Mouse (Mus musculus) lung, postnatal 0 days (tissue): Measurements from ENCODE around the gene Polrmt. TPM values are rescaled to one million over a fixed set of nuclear protein-coding genes. Genes with fewer than 3 reads are reported as not detected.

Source experiments
- ATAC-seq: fragments of 200-750 bp; cut with Nextera tagmentation; 2 replicates; pipeline ENCODE4 v1.8.0; 2017; ENCODE audit warnings: moderate library complexity
- DNase-seq: peaks from one replicate; pipeline ENCODE4 v3.0.0-alpha.2; 2016; ENCODE audit warnings: low spot score
- H3K27ac ChIP-seq: fragments of 300-500 bp; sonication (generic); 2 replicates; pipeline ENCODE4 v1.5.1; 2014; ENCODE audit warnings: antibody characterized with exemption, mild to moderate bottlenecking, low read length, mixed read lengths
- H3K27me3 ChIP-seq: fragments of 300-500 bp; sonication (generic); replicated peaks from 2 replicates; pipeline ENCODE4 v1.6.1; 2014; ENCODE audit warnings: low read length, mixed read lengths; ENCODE audit not compliant: insufficient read depth
- H3K36me3 ChIP-seq: fragments of 300-500 bp; sonication (generic); 2 replicates; pipeline ENCODE4 v1.6.1; 2014; ENCODE audit warnings: low read length, mixed read lengths; ENCODE audit not compliant: insufficient read depth
- H3K4me1 ChIP-seq: fragments of 300-500 bp; sonication (generic); 2 replicates; pipeline ENCODE4 v1.6.1; 2014; ENCODE audit warnings: antibody characterized with exemption, low read depth, low read length, mixed read lengths; ENCODE audit not compliant: insufficient read depth
- H3K4me2 ChIP-seq: fragments of 300-500 bp; sonication (generic); replicated peaks from 2 replicates; pipeline ENCODE4 v1.6.1; 2014; ENCODE audit warnings: low read depth, mild to moderate bottlenecking, low read length, moderate library complexity, mixed read lengths
- H3K4me3 ChIP-seq: fragments of 300-500 bp; sonication (generic); 2 replicates; pipeline ENCODE4 v1.5.1; 2014; ENCODE audit warnings: low read depth, low read length
- H3K9ac ChIP-seq: fragments of 300-500 bp; sonication (generic); replicated peaks from 2 replicates; pipeline ENCODE4 v1.6.1; 2014; ENCODE audit warnings: low read depth, mild to moderate bottlenecking
- H3K9me3 ChIP-seq: fragments of 300-500 bp; sonication (generic); 2 replicates; pipeline ENCODE4 v1.6.1; 2016; ENCODE audit warnings: low read length, mixed read lengths
- CTCF ChIP-seq: IDR thresholded peaks from 2 replicates; pipeline ENCODE4 v1.5.1; 2016; ENCODE audit warnings: antibody characterized with exemption, mild to moderate bottlenecking
- EP300 ChIP-seq: IDR thresholded peaks from 2 replicates; pipeline ENCODE4 v1.6.1; 2016; ENCODE audit warnings: antibody characterized with exemption, mild to moderate bottlenecking, control low read depth
- WGBS: fragments of 180-500 bp; shearing (Covaris S2); extraction: QIAGEN DNeasy Blood & Tissue Kit; methylation state at CpG from one replicate; pipeline ENCODE4 v1.1.7; 2014; 5-methylcytosine and 5-hydroxymethylcytosine counted together
- polyA plus RNA-seq: library from polyadenylated mRNA; unstranded; fragments of >200 nt; fragmentation: Nextera tagmentation; extraction: Ambion mirVana; gene quantifications from 2 replicates; pipeline ENCODE4 v1.2.1, GENCODE M21; 2015

The Polrmt gene
- polyA plus RNA-seq, 1 experiment from 2014 or later, result 22.4 TPM

DNA sequence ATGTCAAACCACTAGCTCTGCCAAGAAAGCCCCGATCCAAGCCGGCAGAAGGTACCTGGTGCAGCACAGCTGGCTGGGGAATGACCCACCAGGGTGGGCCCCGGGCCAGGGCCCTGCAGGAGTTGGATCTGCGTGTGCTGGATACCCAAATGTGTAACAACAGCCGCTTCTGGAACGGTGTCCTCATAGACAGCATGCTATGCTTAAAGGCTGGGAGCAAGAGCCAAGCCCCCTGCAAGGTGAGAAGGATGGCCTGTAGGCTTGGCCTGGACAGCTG is 52.1 kb downstream of the Polrmt start:
- no peak overlapping the region for H3K27ac ChIP-seq
- DNase-seq (no peak), ATAC-seq (no peak)
- no peak overlapping the region for H3K4me2 ChIP-seq
- 78% methylated on average over 6 of the region's 6 CpGs for WGBS
- no peak for TF ChIP-seq EP300
- no peak for TF ChIP-seq CTCF
- H3K4me3 ChIP-seq, result no peak overlapping the region
- H3K36me3 ChIP-seq, result no peaks in the 10 kb centered on the region
- no peaks in the 10 kb centered on the region for H3K9me3 ChIP-seq
- peaks cover 19% of the 10 kb centered on the region; the same call in 1 of the 2 replicates for H3K4me1 ChIP-seq
- H3K27me3 ChIP-seq, result no peaks in the 10 kb centered on the region
- H3K9ac ChIP-seq, result no peak overlapping the region

DNA sequence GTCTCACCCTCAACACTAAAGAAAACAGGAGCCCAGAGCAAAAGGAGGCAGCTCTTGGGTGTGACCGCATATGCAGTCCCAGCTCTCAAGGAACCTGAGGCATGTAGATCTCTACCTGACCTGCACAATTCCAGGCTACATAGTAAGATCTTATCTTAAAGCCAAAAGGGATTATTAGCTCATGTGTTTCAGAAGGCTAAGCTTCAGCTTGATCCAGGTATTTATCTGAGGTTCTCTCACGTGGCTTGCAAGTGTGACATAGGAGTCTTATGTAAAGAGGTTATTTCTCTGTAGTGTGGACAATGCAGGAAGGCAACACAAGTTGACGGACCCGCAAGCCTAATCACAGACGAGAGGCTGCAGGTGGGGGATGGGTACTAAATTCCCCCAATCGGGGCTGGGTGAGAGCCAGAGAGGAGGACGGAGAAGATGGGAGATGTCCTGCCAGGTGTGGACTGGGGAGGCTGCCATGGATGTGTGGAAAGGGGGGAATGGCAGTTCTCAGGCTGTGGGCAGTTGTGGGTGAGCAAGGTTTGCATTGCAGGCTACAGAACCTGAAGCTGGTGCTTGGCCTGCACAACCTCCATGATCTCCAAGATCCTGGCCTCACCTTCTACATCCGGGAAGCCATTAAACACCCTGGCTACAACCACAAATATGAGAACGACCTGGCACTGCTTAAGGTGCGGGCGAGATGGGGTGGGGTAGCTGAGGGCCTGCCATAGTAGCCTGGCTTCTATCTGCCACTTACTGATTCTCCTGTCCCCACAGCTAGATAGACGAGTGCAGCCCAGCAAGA is 52.6 kb downstream of the Polrmt start:
- Histone ChIP-seq H3K4me3 (no peak overlapping the region), H3K4me2 (no peak overlapping the region), H3K9ac (no peak overlapping the region), H3K4me1 (peaks cover 18% of the 10 kb centered on the region; the same call in 1 of the 2 replicates), H3K36me3 (no peaks in the 10 kb centered on the region), H3K27me3 (no peaks in the 10 kb centered on the region), H3K9me3 (no peaks in the 10 kb centered on the region), H3K27ac (no peak overlapping the region)
- ATAC-seq (no peak), DNase-seq (no peak)
- 56% methylated on average over 12 of the region's 12 CpGs for WGBS
- no peak for TF ChIP-seq EP300
- no peak for TF ChIP-seq CTCF

DNA sequence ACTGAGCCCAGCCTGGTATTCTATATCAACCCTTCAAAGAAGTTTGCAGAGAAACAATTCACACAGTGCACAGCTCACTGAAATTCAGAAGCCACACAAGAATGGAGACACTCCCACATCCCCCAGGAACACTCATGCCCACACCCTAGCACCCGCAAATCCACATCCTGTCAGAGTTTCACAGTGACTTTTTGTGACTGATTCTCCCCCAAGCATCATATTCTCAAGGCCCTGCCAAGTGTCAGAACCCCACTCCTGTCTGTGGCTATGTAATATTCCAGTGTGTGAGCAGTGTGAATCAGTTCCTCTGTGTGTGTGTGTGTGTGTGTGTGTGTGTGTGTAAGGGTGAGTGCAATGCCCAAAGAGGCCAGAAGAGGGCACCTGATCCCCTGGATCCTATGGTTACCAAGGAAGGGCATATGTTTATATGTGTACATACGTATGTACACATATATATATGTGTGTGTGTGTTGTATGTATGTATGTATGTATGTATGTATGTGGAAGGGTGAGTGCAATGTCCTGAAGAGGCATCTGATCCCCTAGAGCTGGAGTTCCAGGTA is 54.3 kb downstream of the Polrmt start:
- TF ChIP-seq EP300 (no peak), CTCF (peak; percentile 35)
- ATAC-seq (no peak), DNase-seq (no peak)
- Histone ChIP-seq H3K4me2 (no peak overlapping the region), H3K4me1 (peaks cover 8% of the 10 kb centered on the region; the same call in 1 of the 2 replicates), H3K4me3 (no peak overlapping the region), H3K27me3 (no peaks in the 10 kb centered on the region), H3K9ac (no peak overlapping the region), H3K27ac (no peak overlapping the region), H3K36me3 (peaks cover 12% of the 10 kb centered on the region), H3K9me3 (no peaks in the 10 kb centered on the region)
- WGBS, result 98% methylated on average over 2 of the region's 2 CpGs

DNA sequence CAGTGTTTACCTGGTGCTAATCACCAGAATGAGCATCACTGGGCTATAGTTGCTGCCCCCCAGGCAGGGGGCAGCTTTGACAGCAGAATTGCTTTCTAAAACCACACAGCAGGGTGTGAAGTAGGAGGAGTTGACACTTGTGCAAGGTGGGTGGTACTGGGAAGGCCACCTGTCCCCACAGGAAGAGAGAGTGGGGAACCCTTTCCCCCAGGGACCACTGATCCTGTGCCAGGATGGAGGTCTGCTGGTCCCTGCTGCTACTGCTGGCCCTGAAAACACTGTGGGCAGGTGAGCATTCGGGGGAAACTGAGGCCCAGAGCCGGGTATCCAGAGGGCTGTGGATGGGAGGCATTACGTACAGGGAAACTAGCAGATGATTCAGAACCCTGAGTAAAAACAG is 57.2 kb downstream of the Polrmt start:
- peaks cover 35% of the 10 kb centered on the region for H3K36me3 ChIP-seq
- no peak overlapping the region for H3K4me3 ChIP-seq
- ATAC-seq (no peak), DNase-seq (no peak)
- no peak overlapping the region for H3K27ac ChIP-seq
- no peaks in the 10 kb centered on the region for H3K9me3 ChIP-seq
- H3K4me1 ChIP-seq, result no peaks in the 10 kb centered on the region
- 92% methylated on average over 3 of the region's 3 CpGs for WGBS
- no peak for TF ChIP-seq CTCF
- TF ChIP-seq EP300, result no peak
- no peaks in the 10 kb centered on the region for H3K27me3 ChIP-seq
- H3K9ac ChIP-seq, result no peak overlapping the region
- H3K4me2 ChIP-seq, result no peak overlapping the region

DNA sequence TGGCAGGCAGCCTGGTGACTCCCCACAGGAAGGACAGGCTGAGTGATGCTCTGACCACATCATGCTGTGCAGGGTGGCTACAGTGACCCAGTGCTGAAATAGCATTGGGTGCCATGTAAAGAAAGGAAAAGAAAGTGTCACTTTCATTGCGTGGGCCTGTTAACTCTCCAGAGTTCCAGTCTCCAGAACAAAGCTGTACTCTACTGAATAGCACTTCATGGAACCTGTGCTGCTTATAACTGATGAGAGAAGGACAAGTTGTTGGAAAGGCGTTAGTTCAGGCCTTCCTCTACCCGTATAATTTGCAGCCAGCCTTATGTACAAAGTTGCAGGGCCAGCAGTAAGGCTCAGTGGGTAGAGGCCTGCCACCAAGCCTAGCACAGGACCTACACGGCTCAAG is 57.7 kb downstream of the Polrmt start, which contains the start of gene Gzmm:
Gene Gzmm, plus strand, starts transcription at position 301 of the 400 bp plus-strand sequence.
- H3K4me1 ChIP-seq, result peaks cover 2% of the 10 kb centered on the region; the same call in 1 of the 2 replicates
- DNase-seq (no peak), ATAC-seq (no peak)
- H3K27me3 ChIP-seq, result no peaks in the 10 kb centered on the region
- TF ChIP-seq EP300, result no peak
- TF ChIP-seq CTCF, result no peak
- H3K27ac ChIP-seq, result no peak within 1 kb of the TSS
- H3K4me3 ChIP-seq, result no peak within 1 kb of the TSS
- H3K9ac ChIP-seq, result no peak within 1 kb of the TSS
- WGBS, result 85% methylated on average over 4 of the region's 4 CpGs
- peaks cover 35% of the 10 kb centered on the region for H3K36me3 ChIP-seq
- H3K9me3 ChIP-seq, result no peaks in the 10 kb centered on the region
- H3K4me2 ChIP-seq, result no peak within 1 kb of the TSS

DNA sequence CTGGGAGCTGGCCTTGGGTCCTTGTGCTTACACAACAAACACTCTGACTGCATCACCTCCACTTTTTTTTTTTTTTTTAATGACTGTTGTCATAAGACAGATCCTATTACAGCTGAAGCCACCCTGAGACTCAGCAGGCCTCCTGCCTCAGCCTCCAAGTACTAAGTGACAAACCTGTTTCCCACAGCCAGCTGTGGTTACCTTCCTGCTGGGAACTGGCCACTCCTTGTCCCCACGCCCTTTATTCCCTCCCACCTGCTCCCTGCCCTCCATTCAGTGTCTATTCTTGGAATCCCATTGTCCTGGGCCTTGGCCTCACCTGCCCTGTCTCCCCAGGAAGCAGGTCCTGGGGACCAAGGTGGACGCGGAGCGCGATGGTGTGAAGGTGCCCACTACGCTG is 58.9 kb downstream of the Polrmt start:
- no peak overlapping the region for H3K4me3 ChIP-seq
- 95% methylated on average over 6 of the region's 6 CpGs for WGBS
- TF ChIP-seq EP300 (no peak), CTCF (no peak)
- peaks cover 35% of the 10 kb centered on the region for H3K36me3 ChIP-seq
- H3K27ac ChIP-seq, result no peak overlapping the region
- no peak for ATAC-seq
- DNase-seq, result no peak
- no peak overlapping the region for H3K4me2 ChIP-seq
- no peaks in the 10 kb centered on the region for H3K9me3 ChIP-seq
- no peak overlapping the region for H3K9ac ChIP-seq
- peaks cover 10% of the 10 kb centered on the region; the same call in 1 of the 2 replicates for H3K4me1 ChIP-seq
- no peaks in the 10 kb centered on the region for H3K27me3 ChIP-seq
